Mouse (Mus musculus): ENCODE results near the gene Rimklb. TPM values are rescaled to one million over a fixed set of nuclear protein-coding genes. Genes with fewer than 3 reads are reported as not detected.
"Not testable (repeated sequence)": the region's sequence is repeated elsewhere in the genome, so short reads cannot be mapped to it uniquely, and the experiment has no call there.

Rimklb gene
- 10 to 100 TPM; 70.3 to 71.6 TPM for total RNA-seq (2021)
- long read RNA-seq, experiment 1, full-length matches to known transcripts = 8 of 16 reads
- long read RNA-seq, experiment 1, partial matches to known transcripts = 2 of 16 reads
- long read RNA-seq, experiment 1, other reads (novel, unspliced or antisense) = 6 of 16 reads
- long read RNA-seq, experiment 2, full-length matches to known transcripts = 8 of 16 reads
- long read RNA-seq, experiment 2, partial matches to known transcripts = 5 of 16 reads
- long read RNA-seq, experiment 2, other reads (novel, unspliced or antisense) = 3 of 16 reads

DNA sequence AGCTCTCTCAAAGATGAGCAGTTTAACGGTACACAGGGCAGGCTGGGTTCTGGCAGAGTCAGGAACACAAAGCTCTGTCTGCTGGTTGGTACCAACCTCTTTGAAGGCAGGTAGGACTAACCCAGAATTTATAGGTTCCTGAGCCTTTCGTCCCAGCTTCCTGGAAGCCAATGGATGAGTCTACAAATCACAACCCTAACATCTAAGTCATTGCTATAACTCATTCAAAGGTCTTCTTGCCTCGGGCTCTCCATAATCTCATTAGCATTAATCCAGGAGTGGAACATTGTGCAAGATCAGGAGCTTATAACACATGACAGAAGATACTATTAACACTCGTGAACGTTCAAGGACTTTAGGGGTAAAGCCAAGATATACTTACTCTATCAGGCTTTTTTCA is at the start of gene Rimklb:
Rimklb (minus strand) TSS at position 101 of the 400 bp plus-strand sequence.
- Histone ChIP-seq H3K27ac (no peak within 1 kb of the TSS), H3K4me3 (no peak within 1 kb of the TSS)
- TF ChIP-seq CTCF (conservative IDR thresholded peaks at IDR 0.05) = no peak
- DNase-seq (ENCODE audit: low spot score in 2 of 2) = no peak

DNA sequence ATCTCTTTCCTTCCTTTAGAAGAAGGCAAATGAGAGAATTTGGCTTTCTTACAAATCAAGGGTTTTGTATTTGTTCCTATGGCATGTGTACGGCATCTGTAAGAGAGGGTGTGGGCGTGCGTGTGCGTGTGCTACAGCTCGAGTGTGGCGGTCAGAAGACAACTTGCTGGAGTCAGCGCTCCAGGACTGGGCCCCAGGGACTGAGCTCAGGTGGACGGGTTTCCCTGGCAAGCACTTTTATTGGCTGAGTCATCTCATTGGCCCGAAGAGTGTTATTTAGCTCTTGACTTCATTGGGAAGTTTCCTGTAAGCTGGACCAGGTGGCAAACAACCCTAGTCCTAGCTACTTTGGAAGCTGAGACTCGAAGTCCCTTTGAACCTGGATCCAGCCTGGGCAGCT is 47.4 kb upstream of the Rimklb start:
- DNase-seq (ENCODE audit: low spot score in 2 of 2) = no peak
- TF ChIP-seq CTCF (conservative IDR thresholded peaks at IDR 0.05) = no peak
- Histone ChIP-seq H3K4me3 (no peak overlapping the region), H3K27ac (no peak overlapping the region)

DNA sequence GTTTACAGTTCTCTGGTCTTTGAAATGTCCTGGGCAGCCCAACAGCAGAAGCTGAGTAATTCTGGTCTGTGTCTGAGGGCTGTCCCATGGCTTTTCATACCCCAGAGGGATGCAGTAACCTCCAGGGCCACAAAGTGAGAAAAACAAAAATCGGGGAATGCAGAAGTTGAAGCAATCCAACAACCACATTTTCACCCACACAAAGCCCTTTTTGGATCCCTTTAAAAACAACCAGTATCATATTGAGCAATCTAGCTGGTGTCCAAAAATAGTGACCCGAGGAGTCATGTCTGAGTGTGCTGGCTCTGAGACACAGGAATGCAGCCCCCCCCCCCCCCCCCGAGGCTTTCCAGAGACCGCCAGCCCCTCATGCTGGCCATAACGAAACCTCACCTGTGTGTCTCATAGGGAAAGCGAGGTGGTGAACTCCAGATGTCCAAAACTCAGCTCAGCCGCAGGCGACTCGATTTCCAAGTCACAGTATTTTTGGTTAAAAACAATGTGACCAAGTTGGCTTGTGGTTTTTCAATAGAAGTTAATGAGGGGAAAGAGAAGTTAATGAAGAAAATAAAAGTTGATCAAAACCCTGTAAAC is 46.8 kb upstream of the Rimklb start:
- no peak for TF ChIP-seq CTCF (conservative IDR thresholded peaks at IDR 0.05)
- no peak for DNase-seq (ENCODE audit: low spot score in 2 of 2)
- no peak overlapping the region for H3K4me3 ChIP-seq

DNA sequence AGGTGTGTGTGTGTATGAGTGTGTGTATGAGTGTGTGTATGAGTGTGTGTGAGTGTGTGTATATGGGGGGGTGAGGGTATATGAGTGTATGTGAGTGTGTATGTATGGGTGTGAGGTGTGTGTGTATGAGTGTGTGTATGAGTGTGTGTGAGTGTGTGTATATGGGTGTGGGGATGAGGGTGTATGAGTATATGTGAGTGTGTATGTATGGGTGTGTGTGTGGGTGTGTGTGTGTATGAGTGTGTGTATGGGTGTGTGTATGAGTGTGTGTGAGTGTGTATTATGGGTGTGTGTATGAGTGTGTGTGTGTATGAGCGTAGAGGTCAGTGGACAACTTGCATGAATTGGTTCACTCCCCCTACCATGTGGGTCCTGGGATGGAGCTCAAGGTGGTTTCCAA is 46.1 kb upstream of the Rimklb start:
- H3K27ac ChIP-seq = no peak overlapping the region
- no peak for DNase-seq (ENCODE audit: low spot score in 2 of 2)
- no peak for TF ChIP-seq CTCF (conservative IDR thresholded peaks at IDR 0.05)
- no peak overlapping the region for H3K4me3 ChIP-seq

More for the DNA sequence above, 46.8 kb upstream of the Rimklb start:
- no peak overlapping the region for H3K27ac ChIP-seq

DNA sequence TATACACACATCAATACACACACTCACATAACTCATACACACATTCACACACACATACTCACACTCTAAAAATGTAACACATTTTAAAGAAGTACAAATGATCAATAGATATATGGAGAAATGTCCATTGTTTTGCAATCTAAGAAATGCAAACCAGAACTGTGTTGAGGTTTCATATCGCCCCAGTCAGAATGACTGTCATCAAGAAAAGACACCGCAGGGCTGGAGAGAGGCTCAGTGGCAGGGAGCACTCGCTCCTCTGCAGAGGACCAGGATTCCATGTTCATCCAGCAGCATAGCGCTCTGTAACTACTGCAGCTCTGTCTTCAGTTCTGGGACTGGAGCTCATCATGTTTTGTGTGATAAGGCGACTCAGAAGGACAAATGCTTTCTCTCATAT is 45.0 kb upstream of the Rimklb start:
- H3K27ac ChIP-seq = no peak overlapping the region
- no peak for TF ChIP-seq CTCF (conservative IDR thresholded peaks at IDR 0.05)
- H3K4me3 ChIP-seq = no peak overlapping the region
- DNase-seq (ENCODE audit: low spot score in 2 of 2) = no peak

DNA sequence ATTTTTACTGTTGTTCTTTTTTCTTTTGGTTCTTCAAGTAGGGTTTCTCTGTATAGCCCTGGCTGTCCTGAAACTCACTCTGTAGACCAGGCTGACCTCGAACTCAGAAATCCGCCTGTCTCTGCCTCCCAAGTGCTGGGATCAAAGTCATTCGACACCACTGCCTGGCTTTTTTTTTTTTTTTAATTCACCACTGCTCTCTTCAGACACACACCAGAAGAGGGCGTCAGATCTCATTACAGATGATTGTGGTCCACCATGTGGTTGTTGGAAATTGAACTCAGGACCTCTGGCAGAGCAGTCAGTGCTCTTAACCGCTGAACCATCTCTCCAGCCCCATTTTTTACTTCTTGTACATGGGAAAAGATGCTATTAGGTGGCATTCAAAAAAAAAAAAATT is 43.9 kb upstream of the Rimklb start:
- not testable (repeated sequence) for H3K4me3 ChIP-seq; DNase-seq (ENCODE audit: low spot score in 2 of 2); H3K27ac ChIP-seq

DNA sequence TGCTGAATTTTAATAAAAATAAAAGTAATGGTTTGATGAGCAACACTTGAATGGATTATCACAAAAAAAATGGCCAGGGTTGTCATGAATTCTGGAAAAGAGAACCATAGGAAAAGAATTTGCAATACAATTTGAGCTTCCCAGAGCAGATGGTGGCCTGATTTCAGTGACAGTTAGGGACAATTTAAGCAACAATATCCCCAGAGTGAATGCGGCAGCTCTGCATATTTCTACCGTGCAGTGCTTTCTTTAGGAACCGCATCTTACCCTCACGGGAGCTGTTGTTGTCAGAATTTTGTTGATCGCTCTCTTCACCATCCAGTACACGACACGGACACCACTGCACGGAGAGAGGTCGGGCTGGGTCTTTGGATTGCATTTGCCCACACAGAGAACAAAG is 41.0 kb upstream of the Rimklb start:
- no peak for TF ChIP-seq CTCF (conservative IDR thresholded peaks at IDR 0.05)
- no peak for DNase-seq (ENCODE audit: low spot score in 2 of 2)
- Histone ChIP-seq H3K4me3 (no peak overlapping the region), H3K27ac (no peak overlapping the region)

DNA sequence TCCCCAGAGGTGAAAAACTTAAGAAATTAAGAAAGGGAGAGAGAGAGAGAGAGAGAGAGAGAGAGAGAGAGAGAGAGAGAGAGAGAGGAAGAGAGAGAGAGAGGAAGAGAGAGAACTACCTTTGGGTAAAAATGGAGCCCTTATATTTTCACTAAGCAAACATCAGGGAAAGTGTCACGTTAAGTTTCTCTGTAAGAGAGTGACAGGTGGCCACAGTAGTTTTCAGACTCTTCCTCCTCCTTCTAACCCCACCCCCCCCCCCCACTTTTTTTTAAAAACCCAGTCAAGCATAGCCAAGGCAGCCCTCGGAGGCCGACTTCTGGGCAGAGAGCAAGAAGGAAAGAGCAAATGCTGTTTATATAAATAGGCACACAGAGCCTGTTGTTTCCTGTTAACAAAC is 35.5 kb upstream of the Rimklb start:
- H3K27ac ChIP-seq = no peak overlapping the region
- no peak for TF ChIP-seq CTCF (conservative IDR thresholded peaks at IDR 0.05)
- H3K4me3 ChIP-seq = no peak overlapping the region
- no peak for DNase-seq (ENCODE audit: low spot score in 2 of 2)

DNA sequence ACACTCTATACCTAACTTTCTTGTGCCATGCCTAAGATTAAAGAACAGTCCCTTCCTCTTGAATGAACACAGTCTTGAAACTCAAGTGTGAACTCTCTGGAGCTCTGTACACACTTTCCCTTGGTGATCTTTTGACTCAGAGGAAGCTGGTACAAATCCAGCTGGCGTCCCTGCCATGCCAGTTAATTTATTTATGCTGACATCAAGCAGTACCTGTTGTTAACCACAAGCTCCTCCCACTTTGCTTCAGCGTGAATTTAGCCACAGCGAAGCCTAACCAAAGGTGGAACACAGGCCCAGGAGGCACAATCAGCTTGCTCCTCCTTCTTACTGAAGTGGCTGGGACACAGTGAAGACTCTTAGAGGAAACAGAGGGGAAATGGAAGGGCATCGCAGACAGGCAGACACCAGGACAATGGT is 34.3 kb upstream of the Rimklb start:
- Histone ChIP-seq H3K27ac (no peak overlapping the region), H3K4me3 (no peak overlapping the region)
- TF ChIP-seq CTCF (conservative IDR thresholded peaks at IDR 0.05) = no peak
- no peak for DNase-seq (ENCODE audit: low spot score in 2 of 2)

DNA sequence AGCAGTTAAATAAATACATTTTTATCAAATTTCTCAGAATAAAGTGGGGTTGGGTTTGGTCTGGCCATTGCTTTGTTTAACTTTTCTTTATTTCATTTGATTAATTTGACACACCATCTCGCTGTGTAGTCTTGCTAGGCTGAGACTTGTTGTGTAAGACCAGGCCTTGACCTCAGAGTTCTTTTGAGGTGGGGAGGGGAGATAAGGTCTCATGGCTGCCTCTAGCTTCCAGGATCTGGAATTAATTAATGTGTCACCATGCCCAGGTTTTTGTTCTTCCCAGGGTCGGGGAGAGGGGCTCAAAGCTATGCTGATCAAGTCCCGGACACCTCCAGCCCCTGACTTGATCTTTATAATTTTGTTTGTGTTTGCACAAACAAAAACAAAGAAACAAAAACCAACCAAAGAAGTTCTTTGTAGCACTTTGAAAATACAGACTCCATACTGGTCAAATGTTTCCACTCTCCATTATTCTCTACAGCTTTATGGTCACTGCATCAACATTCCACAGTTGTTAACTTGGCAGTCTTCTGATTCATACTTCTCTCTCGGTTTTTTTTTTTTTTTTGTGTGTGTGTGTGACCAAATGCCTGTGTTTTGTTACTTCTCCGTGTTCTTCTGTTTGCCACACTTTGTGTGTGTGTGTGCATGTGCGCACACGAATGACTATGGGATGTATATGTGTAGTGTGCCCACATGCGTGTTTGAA is 33.1 kb upstream of the Rimklb start:
- H3K27ac ChIP-seq = no peak overlapping the region
- H3K4me3 ChIP-seq = no peak overlapping the region
- no peak for TF ChIP-seq CTCF (conservative IDR thresholded peaks at IDR 0.05)
- DNase-seq (ENCODE audit: low spot score in 2 of 2) = no peak

DNA sequence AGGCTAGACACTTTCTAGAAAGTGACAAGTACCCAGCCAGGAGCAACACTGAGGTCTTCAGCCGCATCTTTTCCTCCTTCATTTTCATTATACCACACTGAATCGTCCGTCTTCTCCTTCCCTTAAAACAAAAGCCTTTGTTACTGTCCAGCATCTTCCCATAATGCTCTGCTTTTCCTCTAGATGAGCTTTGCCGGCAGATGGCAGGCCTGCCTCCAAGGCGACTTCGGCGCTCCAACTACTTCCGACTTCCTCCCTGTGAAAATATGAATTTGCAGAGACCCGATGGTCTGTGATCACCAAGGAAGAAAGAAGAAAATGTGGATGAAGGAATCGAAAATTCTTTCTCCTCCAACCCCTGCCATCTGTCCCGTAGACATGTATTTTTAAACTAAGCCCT is 29.6 kb upstream of the Rimklb start:
- TF ChIP-seq CTCF (conservative IDR thresholded peaks at IDR 0.05) = peak; percentile 25; the same call in 1 of the 2 replicates
- Histone ChIP-seq H3K4me3 (no peak overlapping the region), H3K27ac (no peak overlapping the region)
- DNase-seq (ENCODE audit: low spot score in 2 of 2) = no peak

DNA sequence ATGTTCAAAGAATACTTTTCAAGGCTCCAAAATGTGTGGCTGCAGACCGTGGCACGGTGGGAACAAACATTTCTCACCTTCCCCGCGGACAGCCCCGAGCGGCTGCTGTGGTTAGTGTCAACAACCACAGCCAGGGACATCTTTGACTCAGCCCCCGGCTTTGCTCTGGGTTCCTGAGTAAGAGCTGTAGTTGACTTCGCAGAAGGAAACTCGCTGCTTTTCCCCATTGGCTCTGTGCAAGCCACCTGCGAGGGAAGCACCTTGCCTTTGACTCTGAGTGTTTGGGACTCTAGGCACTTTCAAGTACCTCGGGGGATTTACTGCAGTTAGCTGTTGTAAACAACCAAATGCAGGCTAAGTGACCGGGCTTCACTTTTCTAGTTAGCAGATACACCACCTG is 29.0 kb upstream of the Rimklb start:
- TF ChIP-seq CTCF (conservative IDR thresholded peaks at IDR 0.05) = no peak
- H3K4me3 ChIP-seq = no peak overlapping the region
- no peak for DNase-seq (ENCODE audit: low spot score in 2 of 2)
- no peak overlapping the region for H3K27ac ChIP-seq

DNA sequence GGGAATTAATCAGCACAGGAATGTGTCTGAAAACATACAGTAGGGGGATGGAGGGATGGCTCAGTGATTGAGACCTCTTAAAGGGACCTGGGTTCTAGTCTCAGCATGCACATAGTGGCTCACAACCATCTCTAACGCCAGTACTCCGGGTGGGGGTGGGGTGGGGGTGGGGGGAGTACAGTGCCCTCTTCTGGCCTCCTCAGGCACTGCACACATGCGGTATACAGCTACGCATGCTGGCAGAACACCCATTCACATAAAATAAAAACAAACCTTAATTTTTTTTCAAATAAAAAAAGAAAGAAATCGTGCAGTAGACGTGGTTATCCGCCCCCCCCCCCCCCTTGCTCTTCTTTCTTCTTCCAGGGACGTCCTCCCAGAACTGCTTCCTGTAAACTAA is 24.7 kb upstream of the Rimklb start:
- peak; percentile 26 for TF ChIP-seq CTCF (conservative IDR thresholded peaks at IDR 0.05)
- Histone ChIP-seq H3K4me3 (no peak overlapping the region), H3K27ac (no peak overlapping the region)
- DNase-seq (ENCODE audit: low spot score in 2 of 2) = no peak

DNA sequence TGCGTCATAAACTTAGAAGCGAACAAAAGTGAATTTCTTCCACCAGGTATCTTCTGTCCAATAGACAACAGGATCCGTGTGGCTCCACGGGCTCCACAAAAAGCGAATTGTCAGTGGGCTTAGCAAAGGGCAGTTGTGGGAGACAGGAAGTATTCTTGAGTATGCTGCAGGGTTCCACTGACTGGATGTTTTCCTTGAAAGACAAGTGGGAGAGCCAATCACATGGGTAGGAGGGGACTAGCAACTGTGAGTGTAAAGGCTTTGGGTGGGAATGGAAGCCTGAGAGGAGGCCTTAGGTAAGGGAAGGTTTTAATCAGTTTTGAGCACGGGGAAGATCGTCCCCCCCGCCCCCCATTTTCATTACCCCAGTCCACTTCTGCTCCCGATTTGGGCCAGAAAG is 24.0 kb upstream of the Rimklb start:
- peak in 1 of 2 experiments; percentile 15 for DNase-seq (ENCODE audit: low spot score in 2 of 2)
- no peak overlapping the region for H3K27ac ChIP-seq
- H3K4me3 ChIP-seq = no peak overlapping the region
- TF ChIP-seq CTCF (conservative IDR thresholded peaks at IDR 0.05) = no peak

Measured in layer of hippocampus, adult 2 months (tissue).